Mouse (Mus musculus) E14TG2a.4 (cell line): ENCODE results near the gene Stim2.

Experiments used
- H3K27me3 ChIP-seq: 2 replicates; pipeline ENCODE4 v1.6.1; 2014; ENCODE audit warnings: low read length, control low read depth; ENCODE audit not compliant: insufficient read depth
- H3K36me3 ChIP-seq: 2 replicates; pipeline ENCODE4 v1.6.1; 2014; ENCODE audit warnings: low read length, control low read depth; ENCODE audit not compliant: insufficient read depth
- H3K4me1 ChIP-seq: replicated peaks from 2 replicates; pipeline ENCODE4 v1.6.1; 2014; ENCODE audit warnings: low read depth, low read length, control low read depth
- H3K4me3 ChIP-seq: replicated peaks from 2 replicates; pipeline ENCODE4 v1.5.1; 2014; ENCODE audit warnings: mild to moderate bottlenecking, low read length
- H3K9me3 ChIP-seq: 2 replicates; pipeline ENCODE4 v1.6.1; 2014; ENCODE audit warnings: low read length, control low read depth
- CTCF ChIP-seq: conservative IDR thresholded peaks from 2 replicates; pipeline ENCODE4 v1.5.1; 2014; ENCODE audit warnings: low read length
- NANOG ChIP-seq: IDR thresholded peaks from 2 replicates; pipeline ENCODE4 v1.6.1; 2014; ENCODE audit warnings: borderline replicate concordance, low read length, mixed read lengths
- POU5F1 ChIP-seq: IDR thresholded peaks from 2 replicates; pipeline ENCODE4 v1.6.1; 2014; ENCODE audit warnings: low read length, borderline replicate concordance

Gene Stim2

GRCm38 (mm10) chr5:54113284-54113683 is 115.0 kb downstream of the Stim2 start:
- no peak for TF ChIP-seq POU5F1
- peak; percentile 61 for TF ChIP-seq CTCF
- no peak for TF ChIP-seq NANOG
- Histone ChIP-seq H3K4me1 (no peaks in the 10 kb centered on the region), H3K9me3 (no peaks in the 10 kb centered on the region), H3K27me3 (no peaks in the 10 kb centered on the region), H3K4me3 (no peak overlapping the region), H3K36me3 (peaks cover 1% of the 10 kb centered on the region; the same call in 1 of the 2 replicates)

- H3K4me1 ChIP-seq: no peaks in the 10 kb centered on the region
- H3K4me3 ChIP-seq: no peak overlapping the region
- no peaks in the 10 kb centered on the region for H3K27me3 ChIP-seq
- H3K36me3 ChIP-seq: peaks cover 8% of the 10 kb centered on the region
- no peaks in the 10 kb centered on the region for H3K9me3 ChIP-seq
- no peak for TF ChIP-seq CTCF
- TF ChIP-seq NANOG: no peak
- no peak for TF ChIP-seq POU5F1
These were observed 118.2 kb downstream of the Stim2 start for GRCm38 (mm10) chr5:54116538-54116937.

DNA sequence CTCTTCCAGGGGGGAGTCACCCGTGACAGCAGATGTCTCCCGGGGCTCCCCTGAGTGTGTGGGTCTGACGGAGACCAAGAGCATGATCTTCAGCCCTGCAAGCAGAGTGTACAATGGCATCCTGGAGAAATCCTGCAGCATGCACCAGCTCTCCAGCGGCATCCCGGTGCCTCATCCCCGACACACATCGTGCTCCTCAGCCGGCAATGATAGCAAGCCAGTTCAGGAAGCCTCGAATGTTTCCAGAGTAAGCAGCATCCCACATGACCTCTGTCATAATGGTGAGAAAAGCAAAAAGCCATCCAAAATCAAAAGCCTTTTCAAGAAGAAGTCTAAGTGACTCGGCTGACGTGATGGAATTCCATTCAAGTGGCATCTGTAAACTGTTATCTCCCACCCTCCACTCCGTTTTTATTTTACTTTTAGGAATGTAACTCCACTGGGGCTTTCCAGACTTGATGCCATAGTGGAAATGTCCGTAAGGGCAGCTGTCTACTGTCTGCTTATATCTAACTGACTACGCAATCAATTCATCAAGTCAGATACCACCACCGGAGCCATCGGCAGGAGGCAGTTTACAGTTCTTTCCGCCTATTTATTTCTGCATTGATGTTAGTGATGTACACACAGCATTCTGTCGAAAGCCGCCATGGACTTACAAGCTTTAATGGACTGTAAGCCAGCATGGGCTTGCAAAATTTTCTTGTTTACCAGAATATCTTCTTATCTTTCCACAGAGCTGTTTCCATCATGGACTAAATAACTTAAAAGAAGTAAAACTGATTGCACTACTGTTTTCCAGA is 120.3 kb downstream of the Stim2 start:
- TF ChIP-seq POU5F1 (no peak), CTCF (no peak), NANOG (no peak)
- Histone ChIP-seq H3K36me3 (peaks cover 8% of the 10 kb centered on the region), H3K27me3 (no peaks in the 10 kb centered on the region), H3K9me3 (no peaks in the 10 kb centered on the region), H3K4me3 (no peak overlapping the region), H3K4me1 (no peaks in the 10 kb centered on the region)

DNA sequence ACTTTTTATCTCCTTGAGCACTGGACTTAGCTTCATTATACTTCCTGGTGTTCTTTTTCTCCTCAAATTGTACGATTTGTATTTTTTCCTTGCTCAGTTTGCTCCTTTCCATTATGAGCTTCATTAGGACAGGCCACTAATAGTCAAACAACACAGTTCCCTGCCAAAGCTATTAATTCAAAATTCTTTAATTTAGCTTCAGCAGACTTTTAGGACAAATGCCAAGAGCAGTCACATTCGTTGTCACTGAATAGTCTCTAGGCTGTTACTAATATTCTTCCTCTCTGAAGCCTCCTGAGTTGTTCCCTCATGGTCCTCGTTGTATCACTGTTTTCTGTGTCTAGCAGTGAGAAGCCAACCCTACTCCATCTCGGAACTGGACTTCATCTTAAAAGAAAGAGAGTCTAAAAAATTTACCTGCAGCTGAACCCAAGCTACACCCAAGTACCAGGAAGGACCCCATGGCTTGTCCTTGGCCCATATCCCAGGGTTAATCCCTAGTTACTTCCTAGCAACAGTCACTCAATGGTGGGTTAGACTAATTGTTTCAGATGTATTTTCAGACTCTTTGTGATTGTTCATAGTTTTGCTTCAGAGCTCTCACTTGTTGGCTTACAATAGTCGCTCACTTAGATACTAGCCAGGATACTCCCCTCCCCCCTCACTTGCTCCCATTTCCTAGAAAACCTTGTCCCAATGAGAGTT is 149.9 kb downstream of the Stim2 start:
- no peaks in the 10 kb centered on the region for H3K4me1 ChIP-seq
- TF ChIP-seq POU5F1: no peak
- no peak for TF ChIP-seq NANOG
- no peak for TF ChIP-seq CTCF

DNA sequence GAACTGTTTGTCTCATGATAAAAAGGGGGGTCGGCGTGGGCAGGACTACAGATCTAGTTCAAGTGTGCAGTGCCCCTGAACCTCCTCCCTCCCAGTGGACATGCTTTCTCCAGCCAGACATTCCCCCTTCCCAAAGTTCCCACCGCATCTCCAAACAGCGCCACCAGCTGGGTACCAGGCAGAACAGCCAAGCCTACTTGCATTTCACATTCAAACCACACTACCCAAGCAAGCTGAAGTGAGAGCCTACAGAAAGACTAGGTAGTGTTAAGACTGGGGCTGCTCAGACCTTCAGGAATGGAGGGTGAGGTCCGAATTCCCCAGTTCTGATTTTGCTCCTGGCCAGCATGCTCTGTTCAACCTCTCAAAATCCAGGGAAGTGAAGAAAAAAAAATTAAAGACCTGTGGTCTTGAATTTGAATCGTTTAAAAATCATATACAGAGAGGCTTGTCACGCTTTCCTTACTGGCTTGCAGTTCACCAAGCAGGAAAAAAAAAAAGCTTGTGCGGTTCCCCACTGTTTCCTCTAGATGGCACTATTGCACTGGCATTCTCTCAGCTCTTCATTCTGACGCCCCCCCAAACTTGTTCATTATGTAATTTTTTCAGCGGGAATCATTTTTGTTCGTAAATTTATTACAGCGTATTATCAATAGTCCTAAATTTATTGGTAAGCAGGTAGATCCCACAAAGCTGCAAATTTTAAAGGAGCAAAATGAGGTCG is 156.4 kb downstream of the Stim2 start:
- Histone ChIP-seq H3K36me3 (no peaks in the 10 kb centered on the region), H3K4me1 (peaks cover 5% of the 10 kb centered on the region), H3K9me3 (peaks cover 14% of the 10 kb centered on the region), H3K27me3 (peaks cover 6% of the 10 kb centered on the region; the same call in 1 of the 2 replicates), H3K4me3 (no peak overlapping the region)
- TF ChIP-seq NANOG (no peak), CTCF (peak; percentile 73), POU5F1 (no peak)

More for the DNA sequence above, 149.9 kb downstream of the Stim2 start:
- Histone ChIP-seq H3K27me3 (no peaks in the 10 kb centered on the region), H3K9me3 (peaks cover 37% of the 10 kb centered on the region), H3K36me3 (no peaks in the 10 kb centered on the region), H3K4me3 (no peak overlapping the region)

DNA sequence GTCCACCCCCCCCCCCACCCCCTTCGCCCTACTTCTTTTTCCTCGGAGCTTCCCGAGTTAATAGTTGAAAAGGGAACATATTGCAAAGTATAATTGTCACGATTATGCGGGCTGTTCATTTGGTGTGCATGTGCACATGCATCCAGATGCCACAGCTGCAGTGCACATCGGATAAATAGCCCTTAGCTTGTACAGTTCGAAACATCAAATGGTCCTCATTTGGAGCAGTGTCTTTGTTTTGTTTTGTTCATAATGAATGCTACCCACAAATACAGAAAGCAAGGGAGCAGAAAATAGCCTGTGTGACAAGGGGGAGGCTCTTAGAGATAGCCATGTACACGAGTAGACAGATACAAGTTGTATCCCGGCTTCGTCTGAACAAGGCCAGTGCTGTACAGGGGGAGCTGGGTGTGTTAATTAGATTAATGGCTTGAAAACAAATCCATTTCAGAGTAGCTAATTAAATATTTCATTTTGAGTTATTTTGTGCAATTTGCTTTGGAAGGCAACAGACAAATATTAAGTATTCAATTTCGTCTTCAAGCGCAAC is 157.0 kb downstream of the Stim2 start:
- Histone ChIP-seq H3K36me3 (no peaks in the 10 kb centered on the region), H3K4me1 (peaks cover 5% of the 10 kb centered on the region), H3K27me3 (peaks cover 6% of the 10 kb centered on the region; the same call in 1 of the 2 replicates), H3K9me3 (peaks cover 8% of the 10 kb centered on the region), H3K4me3 (no peak overlapping the region)
- TF ChIP-seq NANOG (no peak), CTCF (no peak), POU5F1 (no peak)

- Histone ChIP-seq H3K36me3 (no peaks in the 10 kb centered on the region), H3K4me3 (no peak overlapping the region), H3K4me1 (peaks cover 5% of the 10 kb centered on the region), H3K27me3 (peaks cover 6% of the 10 kb centered on the region; the same call in 1 of the 2 replicates), H3K9me3 (peaks cover 2% of the 10 kb centered on the region; the same call in 1 of the 2 replicates)
- no peak for TF ChIP-seq NANOG
- TF ChIP-seq POU5F1: no peak
- no peak for TF ChIP-seq CTCF
These were observed 157.6 kb downstream of the Stim2 start for GRCm38 (mm10) chr5:54155916-54156315.

DNA sequence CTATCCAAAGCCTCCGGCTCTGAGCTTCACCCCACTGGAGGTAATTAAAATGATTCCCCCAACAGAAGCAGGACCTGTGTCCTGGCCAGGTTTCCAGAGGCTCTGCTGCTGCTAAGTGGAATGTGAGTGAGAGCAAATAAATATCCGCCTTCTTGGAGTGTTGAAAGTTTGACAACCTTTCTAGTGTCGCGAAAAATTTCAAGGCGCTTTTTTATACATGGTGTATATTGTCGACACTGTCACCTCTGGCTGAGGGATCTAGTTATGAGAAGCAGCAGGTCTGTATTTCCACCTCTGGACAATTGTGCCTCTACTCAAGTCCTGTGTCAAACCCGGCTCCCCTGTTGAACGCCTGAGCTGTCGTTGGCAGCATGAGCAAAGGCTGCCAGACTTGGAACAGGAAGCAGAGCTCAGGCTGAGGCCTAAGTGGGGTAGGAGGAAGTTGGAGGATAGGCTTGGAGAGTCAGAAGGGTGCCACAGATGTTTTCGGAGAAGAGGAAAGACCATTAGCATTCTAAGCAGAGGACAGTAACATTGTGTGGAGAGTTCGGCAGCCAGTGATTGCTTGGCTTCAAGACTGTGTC is 158.7 kb downstream of the Stim2 start:
- TF ChIP-seq NANOG: no peak
- no peak overlapping the region for H3K4me3 ChIP-seq
- H3K9me3 ChIP-seq: no peaks in the 10 kb centered on the region
- H3K27me3 ChIP-seq: peaks cover 7% of the 10 kb centered on the region; the same call in 1 of the 2 replicates
- H3K4me1 ChIP-seq: peaks cover 5% of the 10 kb centered on the region
- H3K36me3 ChIP-seq: no peaks in the 10 kb centered on the region
